Mouse (Mus musculus): ENCODE measurements around the gene Cyb561d2.

Gene Cyb561d2

GRCm38 (mm10) chr9:107549297-107550074 is 7.5 kb upstream of the Cyb561d2 start:
- no peak for DNase-seq

- no peak for DNase-seq
Measured at GRCm38 (mm10) chr9:107548820-107549219, 6.8 kb upstream of the Cyb561d2 start.

- no peak for DNase-seq
Measured at GRCm38 (mm10) chr9:107547957-107548356, 6.0 kb upstream of the Cyb561d2 start.

GRCm38 (mm10) chr9:107547026-107547425 is 5.0 kb upstream of the Cyb561d2 start, which contains the start of gene Zmynd10:
Gene Zmynd10 (plus strand): TSS chr9:107547298.
- DNase-seq = peak; percentile 97

GRCm38 (mm10) chr9:107545602-107546001 is 3.6 kb upstream of the Cyb561d2 start:
- peak; percentile 62 for DNase-seq

- peak; percentile 34 for DNase-seq
Measured at GRCm38 (mm10) chr9:107545199-107545598, 3.2 kb upstream of the Cyb561d2 start.

GRCm38 (mm10) chr9:107544729-107545128 is 2.7 kb upstream of the Cyb561d2 start:
- DNase-seq = peak; percentile 27

GRCm38 (mm10) chr9:107544196-107544700 is 2.3 kb upstream of the Cyb561d2 start:
- peak; percentile 28 for DNase-seq

GRCm38 (mm10) chr9:107543299-107543698 is 1.3 kb upstream of the Cyb561d2 start:
- no peak for DNase-seq

- peak; percentile 35 for DNase-seq
Measured at GRCm38 (mm10) chr9:107542721-107543120, 728 bp upstream of the Cyb561d2 start.

GRCm38 (mm10) chr9:107542352-107542686 is 326 bp upstream of the Cyb561d2 start:
- no peak for DNase-seq

GRCm38 (mm10) chr9:107541005-107541404 is 988 bp downstream of the Cyb561d2 start:
- no peak for DNase-seq

- DNase-seq = peak; percentile 28
Measured at GRCm38 (mm10) chr9:107540420-107540819, 1.6 kb downstream of the Cyb561d2 start.

- DNase-seq = peak; percentile 18
Measured at GRCm38 (mm10) chr9:107539940-107540339, 2.1 kb downstream of the Cyb561d2 start.

GRCm38 (mm10) chr9:107538711-107539110 is 3.3 kb downstream of the Cyb561d2 start:
- DNase-seq = no peak

GRCm38 (mm10) chr9:107538231-107538630 is 3.8 kb downstream of the Cyb561d2 start:
- no peak for DNase-seq

- peak; percentile 40 for DNase-seq
Measured at GRCm38 (mm10) chr9:107534408-107535202, 7.4 kb downstream of the Cyb561d2 start.

GRCm38 (mm10) chr9:107533791-107534407 is 8.1 kb downstream of the Cyb561d2 start, which contains the start of gene Tmem115:
Gene Tmem115 (plus strand): TSS chr9:107533945.
- peak; percentile 98 for DNase-seq

- peak; percentile 71 for DNase-seq
Measured at GRCm38 (mm10) chr9:107526198-107527026, 15.6 kb downstream of the Cyb561d2 start.

- no peak for DNase-seq
Measured at GRCm38 (mm10) chr9:107522400-107522711, 19.6 kb downstream of the Cyb561d2 start.

- no peak for DNase-seq
Measured at GRCm38 (mm10) chr9:107521711-107522399, 20.1 kb downstream of the Cyb561d2 start.

- DNase-seq = no peak
Measured at GRCm38 (mm10) chr9:107521190-107521589, 20.8 kb downstream of the Cyb561d2 start.

Data from kidney, adult 11 months (tissue).